Mouse (Mus musculus): ENCODE data around the gene Hp1bp3.

The Hp1bp3 gene

GRCm38 (mm10) chr4:138216200-138216890 is at the start of gene Hp1bp3:
Gene Hp1bp3, plus strand, starts transcription at chr4:138216296.
- peak; percentile 57 for DNase-seq (ENCODE audit: low spot score)

- DNase-seq (ENCODE audit: low spot score) = no peak
These were observed 49.6 kb upstream of the Hp1bp3 start for GRCm38 (mm10) chr4:138166519-138166918.

GRCm38 (mm10) chr4:138168162-138168561 is 47.9 kb upstream of the Hp1bp3 start:
- DNase-seq (ENCODE audit: low spot score) = no peak

- DNase-seq (ENCODE audit: low spot score) = no peak
These were observed 46.7 kb upstream of the Hp1bp3 start for GRCm38 (mm10) chr4:138169420-138169819.

- no peak for DNase-seq (ENCODE audit: low spot score)
These were observed 43.4 kb upstream of the Hp1bp3 start for GRCm38 (mm10) chr4:138172686-138173085.

- DNase-seq (ENCODE audit: low spot score) = peak; percentile 33
These were observed 36.7 kb upstream of the Hp1bp3 start for GRCm38 (mm10) chr4:138179391-138179790.

GRCm38 (mm10) chr4:138180719-138181118 is 35.4 kb upstream of the Hp1bp3 start:
- DNase-seq (ENCODE audit: low spot score) = no peak

GRCm38 (mm10) chr4:138184056-138184455 is 32.0 kb upstream of the Hp1bp3 start:
- DNase-seq (ENCODE audit: low spot score) = no peak

GRCm38 (mm10) chr4:138184573-138184981 is 31.5 kb upstream of the Hp1bp3 start:
- DNase-seq (ENCODE audit: low spot score) = no peak

- no peak for DNase-seq (ENCODE audit: low spot score)
These were observed 30.1 kb upstream of the Hp1bp3 start for GRCm38 (mm10) chr4:138185961-138186360.

GRCm38 (mm10) chr4:138187995-138188394 is 28.1 kb upstream of the Hp1bp3 start:
- DNase-seq (ENCODE audit: low spot score) = no peak

- no peak for DNase-seq (ENCODE audit: low spot score)
These were observed 23.5 kb upstream of the Hp1bp3 start for GRCm38 (mm10) chr4:138192561-138192960.

GRCm38 (mm10) chr4:138200769-138201168 is 15.3 kb upstream of the Hp1bp3 start:
- DNase-seq (ENCODE audit: low spot score) = no peak

- no peak for DNase-seq (ENCODE audit: low spot score)
These were observed 14.4 kb upstream of the Hp1bp3 start for GRCm38 (mm10) chr4:138201696-138202095.

GRCm38 (mm10) chr4:138210116-138210515 is 6.0 kb upstream of the Hp1bp3 start:
- no peak for DNase-seq (ENCODE audit: low spot score)

- DNase-seq (ENCODE audit: low spot score) = peak; percentile 62
These were observed 2.2 kb upstream of the Hp1bp3 start for GRCm38 (mm10) chr4:138213861-138214260.

- peak; percentile 62 for DNase-seq (ENCODE audit: low spot score)
These were observed 361 bp upstream of the Hp1bp3 start for GRCm38 (mm10) chr4:138215671-138216199.

- peak; percentile 98 for DNase-seq (ENCODE audit: low spot score)
These were observed 846 bp downstream of the Hp1bp3 start for GRCm38 (mm10) chr4:138216891-138217392.

- no peak for DNase-seq (ENCODE audit: low spot score)
These were observed 1.3 kb downstream of the Hp1bp3 start for GRCm38 (mm10) chr4:138217441-138217840.

- DNase-seq (ENCODE audit: low spot score) = no peak
These were observed 2.0 kb downstream of the Hp1bp3 start for GRCm38 (mm10) chr4:138217951-138218685.

GRCm38 (mm10) chr4:138219331-138219730 is 3.2 kb downstream of the Hp1bp3 start:
- no peak for DNase-seq (ENCODE audit: low spot score)

GRCm38 (mm10) chr4:138220761-138221160 is 4.7 kb downstream of the Hp1bp3 start:
- DNase-seq (ENCODE audit: low spot score) = no peak

GRCm38 (mm10) chr4:138221406-138221805 is 5.3 kb downstream of the Hp1bp3 start:
- no peak for DNase-seq (ENCODE audit: low spot score)

Measured in lung, postnatal 25 days (tissue).